Mouse (Mus musculus) limb, embryonic 10.5 days (tissue): ENCODE measurements at regions not wholly inside any gene's neighbourhood (a gene's known extent, or its start where the extent isn't known, plus 50 kb on each side); places are given as distances from the start of the nearest gene placed in this dataset.

Source experiments
- DNase-seq: peaks from one replicate; pipeline ENCODE4 v3.0.0-alpha.2; 2017; ENCODE audit warnings: low spot score
- H3K27ac ChIP-seq: fragments of 300-500 bp; sonication (generic); 2 replicates; pipeline ENCODE4 v1.5.1; 2016; ENCODE audit warnings: mild to moderate bottlenecking
- H3K27me3 ChIP-seq: fragments of 300-500 bp; sonication (generic); 2 replicates; pipeline ENCODE4 v1.6.1; 2016; ENCODE audit warnings: low read depth, mild to moderate bottlenecking; ENCODE audit not compliant: poor library complexity, severe bottlenecking
- H3K36me3 ChIP-seq: fragments of 300-500 bp; sonication (generic); 2 replicates; pipeline ENCODE4 v1.6.1; 2016; ENCODE audit warnings: mild to moderate bottlenecking, moderate library complexity
- H3K4me1 ChIP-seq: fragments of 300-500 bp; sonication (generic); 2 replicates; pipeline ENCODE4 v1.6.1; 2016
- H3K4me3 ChIP-seq: fragments of 300-500 bp; sonication (generic); 2 replicates; pipeline ENCODE4 v1.5.1; 2016; ENCODE audit warnings: mild to moderate bottlenecking, moderate library complexity
- H3K9me3 ChIP-seq: fragments of 300-500 bp; sonication (generic); replicated peaks from 2 replicates; pipeline ENCODE4 v1.6.1; 2016; ENCODE audit warnings: mild to moderate bottlenecking
- WGBS: fragments of 180-500 bp; shearing (Covaris S2); methylation state at CpG from one replicate; pipeline ENCODE4 v1.1.7; 2016; 5-methylcytosine and 5-hydroxymethylcytosine counted together

- H3K27ac ChIP-seq: no peak overlapping the region
- peaks cover 18% of the 10 kb centered on the region for H3K4me1 ChIP-seq
- DNase-seq: no peak
- 83% methylated on average over 17 of the region's 17 CpGs for WGBS
- H3K36me3 ChIP-seq: no peaks in the 10 kb centered on the region
- H3K4me3 ChIP-seq: no peak overlapping the region
- no peaks in the 10 kb centered on the region for H3K9me3 ChIP-seq
- no peaks in the 10 kb centered on the region for H3K27me3 ChIP-seq
Observed at GRCm38 (mm10) chr2:128414588-128415240, 176.3 kb upstream of the Spdye4c start.

GRCm38 (mm10) chr2:128416416-128416815, 174.6 kb upstream of the Spdye4c start:
- H3K27ac ChIP-seq: no peak overlapping the region
- H3K4me1 ChIP-seq: peaks cover 18% of the 10 kb centered on the region
- DNase-seq: no peak
- no peaks in the 10 kb centered on the region for H3K27me3 ChIP-seq
- no peaks in the 10 kb centered on the region for H3K36me3 ChIP-seq
- no peaks in the 10 kb centered on the region for H3K9me3 ChIP-seq
- no peak overlapping the region for H3K4me3 ChIP-seq
- 77% methylated on average over 7 of the region's 7 CpGs for WGBS

- WGBS: 78% methylated on average over 3 of the region's 3 CpGs
- peaks cover 2% of the 10 kb centered on the region; the same call in 1 of the 2 replicates for H3K4me1 ChIP-seq
Observed at GRCm38 (mm10) chr2:128418960-128419359, 172.0 kb upstream of the Spdye4c start.

GRCm38 (mm10) chr2:128420406-128420805, 170.6 kb upstream of the Spdye4c start:
- 86% methylated on average over 10 of the region's 10 CpGs for WGBS
- H3K4me3 ChIP-seq: no peak overlapping the region
- H3K4me1 ChIP-seq: peaks cover 2% of the 10 kb centered on the region; the same call in 1 of the 2 replicates
- H3K9me3 ChIP-seq: no peaks in the 10 kb centered on the region
- no peak overlapping the region for H3K27ac ChIP-seq
- DNase-seq: no peak
- no peaks in the 10 kb centered on the region for H3K36me3 ChIP-seq
- no peaks in the 10 kb centered on the region for H3K27me3 ChIP-seq

More at GRCm38 (mm10) chr2:128418960-128419359, 172.0 kb upstream of the Spdye4c start:
- Histone ChIP-seq H3K36me3 (no peaks in the 10 kb centered on the region), H3K27me3 (no peaks in the 10 kb centered on the region), H3K27ac (no peak overlapping the region), H3K4me3 (no peak overlapping the region), H3K9me3 (no peaks in the 10 kb centered on the region)
- DNase-seq: no peak

- 46% methylated on average over 6 of the region's 6 CpGs for WGBS
- H3K4me3 ChIP-seq: no peak overlapping the region
- H3K36me3 ChIP-seq: no peaks in the 10 kb centered on the region
- H3K27ac ChIP-seq: no peak overlapping the region
- no peaks in the 10 kb centered on the region for H3K9me3 ChIP-seq
- H3K4me1 ChIP-seq: 0 out of 2 replicates have a peak, but pooled peaks cover 2% of the 10 kb centered on the region
- no peak for DNase-seq
- no peaks in the 10 kb centered on the region for H3K27me3 ChIP-seq
Observed at GRCm38 (mm10) chr2:128422677-128423076, 168.3 kb upstream of the Spdye4c start.

GRCm38 (mm10) chr2:128424236-128424635, 166.8 kb upstream of the Spdye4c start:
- no peak for DNase-seq
- H3K9me3 ChIP-seq: no peaks in the 10 kb centered on the region
- no peak overlapping the region for H3K27ac ChIP-seq
- H3K4me1 ChIP-seq: peaks cover 18% of the 10 kb centered on the region
- H3K27me3 ChIP-seq: no peaks in the 10 kb centered on the region
- H3K4me3 ChIP-seq: no peak overlapping the region
- WGBS: 68% methylated on average over 7 of the region's 7 CpGs
- no peaks in the 10 kb centered on the region for H3K36me3 ChIP-seq

GRCm38 (mm10) chr2:128427181-128427880, 163.7 kb upstream of the Spdye4c start:
- Histone ChIP-seq H3K36me3 (no peaks in the 10 kb centered on the region), H3K27ac (no peak overlapping the region), H3K4me1 (peaks cover 43% of the 10 kb centered on the region), H3K4me3 (no peak overlapping the region), H3K27me3 (no peaks in the 10 kb centered on the region), H3K9me3 (no peaks in the 10 kb centered on the region)
- WGBS: 93% methylated on average over 6 of the region's 6 CpGs
- no peak for DNase-seq

- Histone ChIP-seq H3K4me3 (no peak overlapping the region), H3K4me1 (peaks cover 49% of the 10 kb centered on the region), H3K36me3 (no peaks in the 10 kb centered on the region), H3K9me3 (no peaks in the 10 kb centered on the region), H3K27me3 (no peaks in the 10 kb centered on the region), H3K27ac (peak overlapping the region; percentile 50)
- 33% methylated on average over 7 of the region's 7 CpGs for WGBS
- no peak for DNase-seq
Observed at GRCm38 (mm10) chr2:128428154-128428553, 162.9 kb upstream of the Spdye4c start.

- H3K36me3 ChIP-seq: no peaks in the 10 kb centered on the region
- peak overlapping the region; percentile 50 for H3K27ac ChIP-seq
- no peak overlapping the region for H3K4me3 ChIP-seq
- peaks cover 52% of the 10 kb centered on the region for H3K4me1 ChIP-seq
- 62% methylated on average over 18 of the region's 18 CpGs for WGBS
- DNase-seq: no peak
- no peaks in the 10 kb centered on the region for H3K9me3 ChIP-seq
- H3K27me3 ChIP-seq: no peaks in the 10 kb centered on the region
Observed at GRCm38 (mm10) chr2:128428651-128429633, 162.1 kb upstream of the Spdye4c start.

- Histone ChIP-seq H3K36me3 (no peaks in the 10 kb centered on the region), H3K27me3 (no peaks in the 10 kb centered on the region), H3K27ac (no peak overlapping the region), H3K9me3 (no peaks in the 10 kb centered on the region), H3K4me3 (no peak overlapping the region), H3K4me1 (peaks cover 55% of the 10 kb centered on the region)
- DNase-seq: no peak
- 80% methylated on average over 7 of the region's 7 CpGs for WGBS
Observed at GRCm38 (mm10) chr2:128429786-128430185, 161.2 kb upstream of the Spdye4c start.

GRCm38 (mm10) chr2:128430776-128431291, 160.2 kb upstream of the Spdye4c start:
- Histone ChIP-seq H3K36me3 (no peaks in the 10 kb centered on the region), H3K4me1 (peaks cover 55% of the 10 kb centered on the region), H3K9me3 (no peaks in the 10 kb centered on the region), H3K4me3 (no peak overlapping the region), H3K27me3 (no peaks in the 10 kb centered on the region), H3K27ac (peak overlapping the region; percentile 59)
- WGBS: 45% methylated on average over 9 of the region's 9 CpGs
- DNase-seq: peak; percentile 43

GRCm38 (mm10) chr2:128431751-128432150, 159.3 kb upstream of the Spdye4c start:
- WGBS: 96% methylated on average over 4 of the region's 4 CpGs
- no peak for DNase-seq
- Histone ChIP-seq H3K9me3 (no peaks in the 10 kb centered on the region), H3K4me1 (peaks cover 55% of the 10 kb centered on the region), H3K4me3 (no peak overlapping the region), H3K27me3 (no peaks in the 10 kb centered on the region), H3K36me3 (no peaks in the 10 kb centered on the region), H3K27ac (0 out of 2 replicates have a peak overlapping the region, but pooled peaks have one; percentile 59)
